8 mouse cellular contexts compared by ENCODE assay signal in the genomic region with DNA sequence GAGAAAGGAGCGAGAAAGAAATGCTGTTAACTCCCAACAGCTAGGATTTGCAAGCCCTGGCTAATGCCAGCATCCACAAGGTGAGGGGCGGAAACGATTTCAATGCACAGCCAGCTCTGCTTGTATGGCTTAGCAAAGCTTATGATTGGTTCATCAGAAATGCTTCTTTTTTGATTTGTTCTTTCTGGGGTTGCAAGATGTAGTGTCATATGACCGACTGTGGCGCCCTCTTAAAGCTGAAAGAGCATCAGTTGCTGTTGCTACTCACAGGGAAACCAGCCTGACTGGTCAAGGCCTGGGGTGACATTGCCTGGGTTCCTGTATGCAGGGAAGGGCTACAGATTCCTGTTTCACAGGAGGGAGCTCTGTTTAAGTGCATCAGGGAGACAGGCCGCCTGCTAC. TPM values are rescaled to one million over a fixed set of nuclear protein-coding genes. Genes with fewer than 3 reads are reported as not detected.
DNase-seq lines count a peak whose midpoint lies in the region; ATAC-seq lines count a peak whose summit lies in the region.

No protein-coding gene starts in this region.

- peaks cover 8% of the 10 kb centered on the region; the same call in 1 of the 2 replicates for H3K4me1 ChIP-seq in forebrain, embryonic 11.5 days (replicated peaks; ENCODE audit: control insufficient read depth, insufficient read depth, low read length)
- peaks cover 15% of the 10 kb centered on the region for H3K4me1 ChIP-seq in midbrain, embryonic 12.5 days

- no peaks in the 10 kb centered on the region for H3K27me3 ChIP-seq in forebrain, embryonic 11.5 days (ENCODE audit: control insufficient read depth, insufficient read depth, low read length)
- 0 out of 2 replicates have a peak, but pooled peaks cover 5% of the 10 kb centered on the region for H3K27me3 ChIP-seq in midbrain, embryonic 12.5 days

- no peaks in the 10 kb centered on the region for H3K9me3 ChIP-seq in forebrain, embryonic 11.5 days (ENCODE audit: control insufficient read depth, low read length)
- H3K9me3 ChIP-seq in midbrain, embryonic 12.5 days = no peaks in the 10 kb centered on the region

- ATAC-seq in forebrain, embryonic 11.5 days (replicated peaks; ENCODE audit: low FRiP score) = peak; percentile 78
- peak; percentile 52 for ATAC-seq in midbrain, embryonic 12.5 days (ENCODE audit: low FRiP score, low read depth)

- H3K9ac ChIP-seq in forebrain, embryonic 11.5 days (ENCODE audit: low read length) = peak overlapping the region; percentile 5; the same call in 1 of the 2 replicates
- no peak overlapping the region for H3K9ac ChIP-seq in midbrain, embryonic 12.5 days (replicated peaks)

- 0 out of 2 replicates have a peak overlapping the region, but pooled peaks have one; percentile 43 for H3K27ac ChIP-seq in forebrain, embryonic 11.5 days (ENCODE audit: low read depth, low read length)
- H3K27ac ChIP-seq in midbrain, embryonic 12.5 days (replicated peaks) = no peak overlapping the region

- DNase-seq in adrenal gland, postnatal 10 days = peak; percentile 7
- DNase-seq in adrenal gland, adult 18-20 months (ENCODE audit: low spot score in 2 of 2) = no peak
- DNase-seq in ZHBTc4 (ENCODE audit: low read depth, low spot score) = peak; percentile 21
- no peak for DNase-seq in forebrain, embryonic 11.5 days (ENCODE audit: low spot score)
- DNase-seq in layer of hippocampus, adult 8-10 months (ENCODE audit: low spot score in 2 of 2) = peak; percentile 12
- DNase-seq in thymus, postnatal 0 days (ENCODE audit: low spot score) = no peak
- no peak for DNase-seq in gastrocnemius, postnatal 14 days

- intact Hi-C loops in gastrocnemius, postnatal 14 days (cut with DNase I; ENCODE audit: low total_unique reads) = no loop called here

- H3K4me2 ChIP-seq in forebrain, embryonic 11.5 days (ENCODE audit: low read depth, low read length, severe bottlenecking) = peak overlapping the region; percentile 44; the same call in 1 of the 2 replicates
- peak overlapping the region; percentile 54 for H3K4me2 ChIP-seq in midbrain, embryonic 12.5 days (replicated peaks)

- peak overlapping the region; percentile 11; the same call in 1 of the 2 replicates for H3K4me3 ChIP-seq in forebrain, embryonic 11.5 days (ENCODE audit: low read depth, low read length)
- H3K4me3 ChIP-seq in midbrain, embryonic 12.5 days = peak overlapping the region; percentile 30

- H3K36me3 ChIP-seq in forebrain, embryonic 11.5 days (ENCODE audit: control insufficient read depth, insufficient read depth, low read length) = no peaks in the 10 kb centered on the region
- H3K36me3 ChIP-seq in midbrain, embryonic 12.5 days = no peaks in the 10 kb centered on the region

- WGBS in forebrain, embryonic 11.5 days = 2% methylated on average over 6 of the region's 6 CpGs
- WGBS in midbrain, embryonic 12.5 days = 4% methylated on average over 6 of the region's 6 CpGs

RNA-seq across cellular contexts. Expression of a gene that starts 0.9 kb away (rescaled TPM):
- not detected for total RNA-seq in adrenal gland, postnatal 10 days (2021)
- total RNA-seq in adrenal gland, adult 18-20 months (2021) = not detected
- polyA plus RNA-seq in forebrain, embryonic 11.5 days (2014; fragmentation: Nextera tagmentation; extraction: Ambion mirVana) = 0.24 TPM in 1 of 2 replicates, not detected in the other
- under 1 TPM in 1 of 4 experiments, not detected in 3; 0.21 TPM for total RNA-seq in layer of hippocampus, adult 8-10 months (2022)
- polyA plus RNA-seq in midbrain, embryonic 12.5 days (2016; fragmentation: Nextera tagmentation; extraction: Ambion mirVana) = 0.11 and 0.22 TPM in 2 replicates
- polyA plus RNA-seq in thymus, postnatal 0 days (2015; fragmentation: Nextera tagmentation; extraction: Ambion mirVana) = 0.05 TPM in 1 of 2 replicates, not detected in the other
- not detected for total RNA-seq in gastrocnemius, postnatal 14 days (2021)

Comparison
In these comparisons a context has a peak if more than half of its experiments do, and no peak if none do; other contexts are left out.
1. DNase-seq: peak in adrenal gland, postnatal 10 days (single experiment), ZHBTc4 (single experiment) and layer of hippocampus, adult 8-10 months (2 of 2); none in adrenal gland, adult 18-20 months (0 of 2), forebrain, embryonic 11.5 days (single experiment), thymus, postnatal 0 days (single experiment) and gastrocnemius, postnatal 14 days (single experiment).